Mouse (Mus musculus): ENCODE measurements at regions not wholly inside any gene's neighbourhood (a gene's known extent, or its start where the extent isn't known, plus 50 kb on each side); places are given as distances from the start of the nearest gene placed in this dataset.

DNA sequence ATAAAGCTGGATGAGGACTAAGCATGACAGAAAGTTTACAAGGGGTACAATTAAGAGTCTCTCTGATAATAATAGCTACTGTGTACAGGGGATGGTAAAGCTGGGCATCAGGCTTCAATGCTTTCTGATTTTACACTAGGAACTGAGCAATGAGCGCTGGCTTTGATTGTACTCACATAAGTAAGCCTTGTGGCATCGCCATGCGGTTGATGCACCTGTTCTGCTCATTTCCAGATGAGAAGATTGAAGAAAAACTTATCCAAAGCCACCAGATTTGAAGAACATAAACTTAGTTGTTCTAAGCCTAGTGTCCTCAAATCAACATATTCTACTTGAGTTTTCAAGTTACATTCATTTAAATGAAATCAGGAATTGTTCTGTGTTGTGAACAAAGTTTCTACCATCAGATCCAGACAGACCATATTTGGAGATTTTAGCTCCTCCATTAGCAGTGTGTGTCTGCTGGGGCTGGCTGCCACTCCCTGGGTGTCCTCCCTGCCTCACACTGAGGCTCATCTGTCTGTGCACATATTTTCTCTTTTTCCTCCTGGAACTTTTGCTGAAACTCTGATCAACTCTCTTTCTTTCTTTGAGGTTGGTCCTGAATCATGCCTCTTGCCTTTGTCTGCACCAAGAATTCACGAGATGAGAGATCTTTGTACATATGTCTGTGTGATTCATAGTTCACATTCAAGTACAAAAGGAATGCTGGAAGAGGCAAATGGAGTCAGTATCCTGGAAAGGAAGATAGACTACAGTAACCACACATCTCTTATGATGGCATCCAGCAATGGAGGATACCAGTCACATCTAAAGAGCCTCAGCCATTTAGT is 68.2 kb upstream of the Ifne start:
- Histone ChIP-seq H3K9me3 (replicated peaks; ENCODE audit: low read length) (no peaks in the 10 kb centered on the region), H3K9ac (ENCODE audit: insufficient read depth, low read depth) (no peak overlapping the region), H3K4me2 (ENCODE audit: insufficient read depth, low read depth, poor library complexity, severe bottlenecking) (no peak overlapping the region), H3K4me1 (ENCODE audit: control insufficient read depth in 1 of 2, insufficient read depth in 2 of 2) (no peaks in the 10 kb centered on the region), H3K79me2 (replicated peaks; ENCODE audit: control insufficient read depth, extremely low read depth, insufficient read depth, poor library complexity, severe bottlenecking) (no peaks in the 10 kb centered on the region), H3K4me3 (replicated peaks in 1 of 3; ENCODE audit: low read depth in 2 of 3, low read length in 2 of 3, poor library complexity in 1 of 3) (no peak overlapping the region), H3K27ac (ENCODE audit: insufficient read depth, low read depth) (no peak overlapping the region), H3K27me3 (replicated peaks) (no peaks in the 10 kb centered on the region), H3K36me3 (replicated peaks in 1 of 2; ENCODE audit: control insufficient read depth in 1 of 2, insufficient read depth in 1 of 2, low read length in 1 of 2) (no peaks in the 10 kb centered on the region)
- dilution Hi-C loops (cut with MboI; ENCODE audit: extremely low pct_ligation_motif_present, extremely low pct_unique_long_range_greater_than_20kb, low sequenced_read_pairs) = no loop called here
- no peak for DNase-seq (ENCODE audit: extremely low read depth)
- in situ Hi-C loops (cut with MboI; ENCODE audit: low pct_ligation_motif_present, low pct_unique_long_range_greater_than_20kb, low sequenced_read_pairs) = no loop called here
- TF ChIP-seq BHLHE40 (IDR thresholded peaks at IDR 0.05; ENCODE audit: low read depth, low read length) = no peak
- no peak for TF ChIP-seq UBTF (IDR thresholded peaks at IDR 0.05; ENCODE audit: low read depth, low read length)
- TF ChIP-seq CTCF (conservative IDR thresholded peaks at IDR 0.05 in 1 of 2, IDR thresholded peaks at IDR 0.05 in 1 of 2; ENCODE audit: low read depth in 2 of 2, low read length in 2 of 2) = no peak
- no peak for TF ChIP-seq IRF4 (IDR thresholded peaks at IDR 0.05; ENCODE audit: low read depth, low read length)
- no peak for TF ChIP-seq ELF1 (IDR thresholded peaks at IDR 0.05; ENCODE audit: low read depth, low read length)
- no peak for TF ChIP-seq MYC (IDR thresholded peaks at IDR 0.05; ENCODE audit: low read depth, low read length)
- no peak for TF ChIP-seq RAD21 (IDR thresholded peaks at IDR 0.05; ENCODE audit: low read depth, low read length)
- no peak for TF ChIP-seq ETS1 (conservative IDR thresholded peaks at IDR 0.05; ENCODE audit: low read depth, low read length)
- no peak for TF ChIP-seq NRF1 (IDR thresholded peaks at IDR 0.05; ENCODE audit: low read depth, low read length)
- no peak for TF ChIP-seq KAT2A (IDR thresholded peaks at IDR 0.05; ENCODE audit: insufficient replicate concordance, low read length)
- TF ChIP-seq MAZ (IDR thresholded peaks at IDR 0.05; ENCODE audit: low read depth, low read length) = no peak
- no peak for TF ChIP-seq GABPA (IDR thresholded peaks at IDR 0.05; ENCODE audit: insufficient replicate concordance, low read depth, low read length)
- no peak for TF ChIP-seq ZC3H11A (IDR thresholded peaks at IDR 0.05; ENCODE audit: low read depth, low read length)
- no peak for TF ChIP-seq MEF2A (IDR thresholded peaks at IDR 0.05; ENCODE audit: borderline replicate concordance, low read depth, low read length)
- TF ChIP-seq ZMIZ1 (IDR thresholded peaks at IDR 0.05; ENCODE audit: low read depth, low read length) = no peak
- TF ChIP-seq SIN3A (IDR thresholded peaks at IDR 0.05; ENCODE audit: low read length) = no peak
- no peak for TF ChIP-seq TBP (conservative IDR thresholded peaks at IDR 0.05; ENCODE audit: low read depth, low read length)
- TF ChIP-seq EP300 (IDR thresholded peaks at IDR 0.05; ENCODE audit: low read length) = no peak
- TF ChIP-seq MXI1 (IDR thresholded peaks at IDR 0.05; ENCODE audit: low read depth, low read length) = no peak

DNA sequence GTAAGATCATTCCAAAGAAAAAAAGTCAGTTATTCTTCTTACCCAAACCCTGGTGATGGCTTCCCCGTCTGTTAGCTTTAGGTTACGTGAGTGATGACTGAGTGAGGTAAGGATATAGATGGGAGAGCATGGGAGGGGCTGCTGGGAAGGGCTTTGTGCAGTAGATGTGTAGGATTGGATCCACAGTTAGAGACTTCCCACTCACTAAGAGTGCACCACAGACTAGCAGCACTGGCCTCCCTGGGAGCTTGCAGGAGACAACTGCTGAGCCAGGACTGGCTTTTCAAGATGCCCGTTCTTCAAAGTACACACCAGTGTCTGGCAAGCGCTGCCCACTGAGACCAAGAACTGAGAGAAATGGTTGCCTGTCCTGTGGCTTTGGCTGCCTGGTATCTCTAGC is 62.0 kb upstream of the Ifne start:
- Histone ChIP-seq H3K4me1 (ENCODE audit: control insufficient read depth in 1 of 2, insufficient read depth in 2 of 2) (peaks cover 0 to 8% of the 10 kb centered on the region in 2 experiments; a peak in 2 of 4 replicates), H3K4me2 (ENCODE audit: insufficient read depth, low read depth, poor library complexity, severe bottlenecking) (no peak overlapping the region), H3K79me2 (replicated peaks; ENCODE audit: control insufficient read depth, extremely low read depth, insufficient read depth, poor library complexity, severe bottlenecking) (peaks cover 8% of the 10 kb centered on the region), H3K9ac (ENCODE audit: insufficient read depth, low read depth) (no peak overlapping the region), H3K36me3 (replicated peaks in 1 of 2; ENCODE audit: control insufficient read depth in 1 of 2, insufficient read depth in 1 of 2, low read length in 1 of 2) (no peaks in the 10 kb centered on the region), H3K4me3 (replicated peaks in 1 of 3; ENCODE audit: low read depth in 2 of 3, low read length in 2 of 3, poor library complexity in 1 of 3) (no peak overlapping the region), H3K27me3 (replicated peaks) (no peaks in the 10 kb centered on the region), H3K27ac (ENCODE audit: insufficient read depth, low read depth) (no peak overlapping the region), H3K9me3 (replicated peaks; ENCODE audit: low read length) (no peaks in the 10 kb centered on the region)
- in situ Hi-C loops (cut with MboI; ENCODE audit: low pct_ligation_motif_present, low pct_unique_long_range_greater_than_20kb, low sequenced_read_pairs) = no loop called here
- TF ChIP-seq KAT2A (IDR thresholded peaks at IDR 0.05; ENCODE audit: insufficient replicate concordance, low read length) = no peak
- dilution Hi-C loops (cut with MboI; ENCODE audit: extremely low pct_ligation_motif_present, extremely low pct_unique_long_range_greater_than_20kb, low sequenced_read_pairs) = no loop called here
- no peak for DNase-seq (ENCODE audit: extremely low read depth)
